Mouse (Mus musculus) T-cell, adult 66 days (primary cell): Measurements from ENCODE around the gene Sema6c. TPM values are rescaled to one million over a fixed set of nuclear protein-coding genes. Genes with fewer than 3 reads are reported as not detected.

Experiments
- total RNA-seq, 2 experiments: library from RNA; stranded (reverse); gene quantifications; 3 replicates in 1 of 2; 4 replicates in 1 of 2; pipeline ENCODE4 v1.2.4; 2023

The Sema6c gene
- total RNA-seq, result 1 to 10 TPM; 3.1 to 5.3 TPM

GRCm38 (mm10) chr3:95159987-95160963 is at the start of gene Sema6c:
TSS of gene Sema6c (plus strand) at chr3:95160457.

GRCm38 (mm10) chr3:95110911-95111726 is 49.1 kb upstream of the Sema6c start, which contains the start of gene Vps72:
TSS of gene Vps72 (plus strand) at chr3:95111022.

GRCm38 (mm10) chr3:95124246-95124645 is 36.0 kb upstream of the Sema6c start, which contains the start of gene Tmod4:
TSS of gene Tmod4 (plus strand) at chr3:95124476.

GRCm38 (mm10) chr3:95133680-95134101 is 26.6 kb upstream of the Sema6c start, which contains the start of the genes Scnm1 and Lysmd1:
TSS of gene Scnm1 (minus strand) at chr3:95134011.
TSS of gene Lysmd1 (plus strand) at chr3:95134088.

GRCm38 (mm10) chr3:95141952-95142616 is 18.2 kb upstream of the Sema6c start, which contains the start of gene Tnfaip8l2:
TSS of gene Tnfaip8l2 (minus strand) at chr3:95142360.

GRCm38 (mm10) chr3:95217255-95218134 is 57.2 kb downstream of the Sema6c start, which contains the start of gene Gabpb2:
TSS of gene Gabpb2 (minus strand) at chr3:95217916.

Other genes with a start within 250 kb of the Sema6c start
- gene Selenbp1, start 227.4 kb upstream of the Sema6c start, total RNA-seq, result 1 to 10 TPM; 2.1 to 3.2 TPM
- 10 to 100 TPM; 38.4 to 42.1 TPM for gene Rfx5, start 206.4 kb upstream of the Sema6c start, total RNA-seq
- 10 to 100 TPM; 46.3 to 60.2 TPM for gene Pi4kb, start 185.7 kb upstream of the Sema6c start, total RNA-seq
- 10 to 100 TPM; 52.6 to 67.5 TPM for gene Zfp687, start 145.0 kb upstream of the Sema6c start, total RNA-seq
- gene Psmd4, start 117.8 kb upstream of the Sema6c start, total RNA-seq, result 100 to 1,000 TPM; 129 to 138 TPM
- 10 to 100 TPM; 50.7 to 51.1 TPM for gene Pip5k1a, start 53.5 kb upstream of the Sema6c start, total RNA-seq
- 10 to 100 TPM; 52.0 to 60.6 TPM for gene Vps72, start 49.4 kb upstream of the Sema6c start, total RNA-seq
- gene Tmod4, start 36.0 kb upstream of the Sema6c start, total RNA-seq, result 1 to 10 TPM; 1.8 to 2.5 TPM
- 10 to 100 TPM; 73.5 to 75.0 TPM for gene Scnm1, start 26.4 kb upstream of the Sema6c start, total RNA-seq
- gene Lysmd1, start 26.4 kb upstream of the Sema6c start, total RNA-seq, result 1 to 10 TPM; 4.9 to 6.6 TPM
- 10 to 100 TPM; 72.2 to 80.0 TPM for gene Tnfaip8l2, start 18.1 kb upstream of the Sema6c start, total RNA-seq
- 10 to 100 TPM; 73.2 to 77.2 TPM for gene Gabpb2, start 57.5 kb downstream of the Sema6c start, total RNA-seq
- gene Cdc42se1, start 68.3 kb downstream of the Sema6c start, total RNA-seq, result 100 to 1,000 TPM; 269 to 294 TPM
- gene Mllt11, start 71.7 kb downstream of the Sema6c start, total RNA-seq, result 1 to 10 TPM; 9.8 TPM
- not detected for gene Gm128, start 81.1 kb downstream of the Sema6c start, total RNA-seq
- gene Bnipl, start 90.7 kb downstream of the Sema6c start, total RNA-seq, result 1 to 10 TPM in 1 of 2 experiments, not detected in 1; 1.0 TPM
- 10 to 100 TPM; 14.8 to 17.9 TPM for gene Mindy1, start 120.9 kb downstream of the Sema6c start, total RNA-seq
- gene Prune1, start 121.6 kb downstream of the Sema6c start, total RNA-seq, result 1 to 10 TPM; 8.6 to 9.1 TPM
- under 1 TPM; 0.38 to 0.71 TPM for gene Anxa9, start 146.7 kb downstream of the Sema6c start, total RNA-seq
- 100 to 1,000 TPM; 116 to 124 TPM for gene Cers2, start 154.3 kb downstream of the Sema6c start, total RNA-seq
- gene Setdb1, start 196.7 kb downstream of the Sema6c start, total RNA-seq, result 10 to 100 TPM; 39.7 to 40.6 TPM
- not detected for gene 4930558C23Rik, start 242.4 kb downstream of the Sema6c start, total RNA-seq